Mouse (Mus musculus): Measurements from ENCODE around the gene Clec11a.
"Not testable (repeated sequence)": the region's sequence is repeated elsewhere in the genome, so short reads cannot be mapped to it uniquely, and the experiment has no call there.

Gene Clec11a

DNA sequence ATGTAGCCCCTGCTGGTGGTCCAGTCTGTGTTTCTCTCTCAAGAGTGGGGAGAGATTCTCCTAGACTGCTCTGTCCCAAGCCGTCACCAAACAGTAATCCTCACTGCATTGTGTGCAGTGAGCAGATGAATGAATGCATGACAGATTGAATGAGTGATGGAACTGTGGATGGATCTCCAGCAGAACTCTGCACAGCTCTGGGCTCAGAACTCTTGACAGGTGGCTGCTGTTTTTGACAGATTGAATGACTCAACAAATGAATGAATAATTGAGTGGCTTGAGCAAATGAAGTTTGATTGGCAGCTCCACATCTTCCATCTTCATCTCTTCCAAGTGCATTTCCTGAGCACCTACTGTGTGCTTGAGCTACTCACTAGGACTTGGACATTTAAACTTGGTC, 15.6 kb upstream of the Clec11a start:
- DNase-seq (ENCODE audit: low spot score in 2 of 2) = no peak

- peak in 1 of 2 experiments; percentile 56 for DNase-seq (ENCODE audit: low spot score in 2 of 2)
These were observed 14.2 kb upstream of the Clec11a start for GRCm38 (mm10) chr7:44320886-44321285.

- DNase-seq (ENCODE audit: low spot score in 2 of 2) = no peak
These were observed 11.2 kb upstream of the Clec11a start for GRCm38 (mm10) chr7:44317913-44318312.

GRCm38 (mm10) chr7:44312484-44312883, 5.8 kb upstream of the Clec11a start:
- no peak for DNase-seq (ENCODE audit: low spot score in 2 of 2)

- DNase-seq (ENCODE audit: low spot score in 2 of 2) = no peak
These were observed 5.1 kb upstream of the Clec11a start for GRCm38 (mm10) chr7:44311713-44312304.

DNA sequence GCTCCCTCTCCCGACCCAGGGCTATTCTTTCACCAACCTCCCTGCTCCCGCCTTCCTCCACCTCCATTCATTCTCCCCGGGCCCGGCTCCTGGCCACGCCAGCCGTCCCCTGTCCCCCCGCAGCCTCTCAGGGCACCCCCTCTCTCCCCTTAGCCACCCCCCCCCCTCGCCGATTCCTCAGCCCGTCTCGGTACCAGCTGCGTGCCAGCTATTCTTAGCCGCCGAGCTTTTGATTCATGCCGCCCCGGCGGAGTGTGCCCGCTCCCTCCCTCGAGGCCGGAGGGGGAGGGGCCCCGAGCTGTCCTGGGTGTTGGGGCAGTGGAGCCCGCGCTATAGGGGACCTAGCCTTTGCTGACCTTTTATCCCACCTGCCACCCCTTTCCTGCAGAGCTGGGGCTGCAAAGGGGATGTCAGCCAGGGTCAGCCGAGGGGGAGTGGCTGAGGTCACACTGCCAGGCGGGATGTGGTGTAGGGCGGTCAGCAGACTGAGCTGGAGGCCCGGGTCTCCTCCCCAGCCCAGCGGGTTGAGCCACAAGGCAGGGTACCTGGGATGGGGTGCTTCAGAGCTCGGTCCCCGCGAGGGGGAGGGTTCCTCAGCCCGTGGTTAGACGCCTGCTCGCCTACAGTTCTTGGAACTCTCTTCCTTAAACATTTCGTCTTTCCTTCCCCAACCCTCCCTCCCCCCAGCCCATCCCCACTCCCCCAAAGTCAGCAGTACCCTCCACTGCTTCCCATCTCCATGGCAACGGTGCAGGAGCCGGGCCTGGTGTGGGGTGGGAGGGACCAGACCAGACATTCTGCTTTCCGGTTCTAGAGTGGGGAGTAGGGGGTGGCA, 4.4 kb upstream of the Clec11a start:
- no peak for DNase-seq (ENCODE audit: low spot score in 2 of 2)

DNA sequence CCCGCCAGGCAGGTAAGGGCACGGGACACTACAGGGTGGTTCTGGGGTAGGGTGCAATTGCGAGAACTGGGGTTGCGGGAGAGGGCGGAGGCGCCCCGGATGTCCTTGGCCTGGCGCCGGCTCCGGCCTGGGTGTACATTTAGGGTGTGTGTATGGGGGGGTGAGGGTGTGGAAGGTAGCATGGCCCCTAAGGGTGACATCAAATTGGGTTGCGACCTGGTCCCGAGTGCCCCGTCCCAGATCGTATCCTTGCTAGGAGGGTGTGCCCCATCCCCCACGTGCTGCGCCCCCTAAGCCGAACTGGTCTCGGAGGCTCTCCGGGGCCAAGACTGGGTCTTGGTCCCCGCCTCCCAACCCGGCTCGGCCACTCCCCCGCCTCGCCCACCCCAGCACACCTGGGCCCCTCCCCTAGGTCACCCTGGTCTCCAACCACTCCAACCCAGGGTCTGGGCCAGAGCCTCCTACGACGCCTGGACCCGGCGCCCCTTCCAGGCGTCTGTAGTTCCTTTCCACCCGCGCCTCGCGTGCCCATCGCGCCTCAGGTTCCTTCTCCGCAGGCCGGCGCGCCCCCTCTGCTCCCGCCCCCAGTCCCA, 3.7 kb upstream of the Clec11a start:
- DNase-seq (ENCODE audit: low spot score in 2 of 2) = no peak

GRCm38 (mm10) chr7:44309475-44310284, 3.0 kb upstream of the Clec11a start, which contains the start of gene Shank1:
Gene Shank1, plus strand, starts transcription at chr7:44310253.
- DNase-seq (ENCODE audit: low spot score in 2 of 2) = no peak

DNA sequence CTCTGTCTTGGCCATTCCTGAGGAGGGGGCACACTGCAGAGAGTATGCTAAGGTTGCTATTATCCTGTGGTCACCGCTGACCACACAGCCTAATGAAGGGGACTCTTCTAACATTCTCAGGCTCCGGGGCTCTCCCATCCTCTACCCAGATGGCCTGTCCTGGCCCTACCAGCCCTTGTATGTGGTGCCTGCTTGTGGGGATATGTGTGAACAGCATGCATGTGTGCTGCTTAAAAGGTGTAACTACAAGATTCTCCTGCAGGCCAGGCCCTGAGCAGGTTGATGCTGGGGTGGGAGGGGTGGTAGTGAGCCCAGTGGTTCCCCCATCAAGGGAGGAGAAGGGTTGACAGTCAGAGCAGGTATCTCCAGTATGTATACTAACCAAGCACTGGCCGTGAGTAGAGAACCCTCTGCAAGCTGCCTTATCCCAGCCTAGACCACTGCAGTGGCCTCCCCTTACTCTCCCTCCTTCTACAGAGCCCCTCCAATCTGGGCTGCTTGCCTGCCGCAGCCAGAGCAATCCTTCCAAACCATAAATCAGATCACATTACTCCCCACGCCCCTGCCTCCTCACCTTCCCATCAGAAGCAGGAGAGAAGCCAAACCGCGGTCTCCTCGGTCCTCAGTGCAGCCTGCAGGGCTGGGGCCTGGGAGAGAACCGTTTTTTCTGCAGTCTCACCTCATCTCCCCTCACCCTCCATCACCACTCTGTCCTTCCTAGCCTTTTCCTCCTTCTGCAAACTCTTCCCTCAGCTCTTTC, 739 bp upstream of the Clec11a start:
- no peak for DNase-seq (ENCODE audit: low spot score in 2 of 2)

DNA sequence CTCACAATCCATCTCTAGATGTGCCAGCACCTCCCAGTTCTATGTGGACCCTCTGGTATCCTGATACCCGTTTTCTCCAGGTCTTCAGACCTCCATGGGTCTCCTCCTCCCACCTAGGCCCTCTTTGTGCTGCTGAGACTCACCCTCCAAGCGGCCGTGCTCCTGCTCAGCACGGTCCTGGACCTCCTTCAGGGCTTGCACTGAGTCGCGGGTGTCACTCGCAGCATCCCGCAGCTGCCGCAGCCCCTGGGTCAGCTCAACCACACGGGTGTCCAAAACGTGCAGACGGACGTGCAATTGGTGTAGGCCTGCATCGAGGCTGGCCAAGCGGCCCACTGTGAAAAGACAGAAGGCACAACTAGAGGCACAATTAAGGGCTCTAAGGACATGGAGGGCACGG, 1.0 kb downstream of the Clec11a start:
- DNase-seq (ENCODE audit: low spot score in 2 of 2) = no peak

GRCm38 (mm10) chr7:44304775-44305641, 1.7 kb downstream of the Clec11a start:
- peak; percentile 93 to 95 for DNase-seq (ENCODE audit: low spot score in 2 of 2)

DNA sequence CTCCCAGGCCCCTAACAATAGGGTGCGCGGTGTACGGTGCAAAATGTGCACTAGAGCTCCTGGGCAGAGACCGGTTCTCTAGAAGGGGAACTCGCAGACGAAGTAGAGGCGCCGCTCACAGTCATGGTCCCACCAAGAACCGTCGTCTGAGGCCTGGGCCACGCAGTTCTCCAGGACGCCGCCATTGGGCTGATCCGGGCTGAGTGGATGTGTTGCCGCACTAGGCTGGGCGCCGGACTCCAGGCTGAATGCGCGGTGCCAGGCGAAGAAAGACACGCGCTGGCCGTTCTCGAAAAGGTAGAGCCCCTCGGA, 2.3 kb downstream of the Clec11a start:
- DNase-seq (ENCODE audit: low spot score in 2 of 2) = no peak

DNA sequence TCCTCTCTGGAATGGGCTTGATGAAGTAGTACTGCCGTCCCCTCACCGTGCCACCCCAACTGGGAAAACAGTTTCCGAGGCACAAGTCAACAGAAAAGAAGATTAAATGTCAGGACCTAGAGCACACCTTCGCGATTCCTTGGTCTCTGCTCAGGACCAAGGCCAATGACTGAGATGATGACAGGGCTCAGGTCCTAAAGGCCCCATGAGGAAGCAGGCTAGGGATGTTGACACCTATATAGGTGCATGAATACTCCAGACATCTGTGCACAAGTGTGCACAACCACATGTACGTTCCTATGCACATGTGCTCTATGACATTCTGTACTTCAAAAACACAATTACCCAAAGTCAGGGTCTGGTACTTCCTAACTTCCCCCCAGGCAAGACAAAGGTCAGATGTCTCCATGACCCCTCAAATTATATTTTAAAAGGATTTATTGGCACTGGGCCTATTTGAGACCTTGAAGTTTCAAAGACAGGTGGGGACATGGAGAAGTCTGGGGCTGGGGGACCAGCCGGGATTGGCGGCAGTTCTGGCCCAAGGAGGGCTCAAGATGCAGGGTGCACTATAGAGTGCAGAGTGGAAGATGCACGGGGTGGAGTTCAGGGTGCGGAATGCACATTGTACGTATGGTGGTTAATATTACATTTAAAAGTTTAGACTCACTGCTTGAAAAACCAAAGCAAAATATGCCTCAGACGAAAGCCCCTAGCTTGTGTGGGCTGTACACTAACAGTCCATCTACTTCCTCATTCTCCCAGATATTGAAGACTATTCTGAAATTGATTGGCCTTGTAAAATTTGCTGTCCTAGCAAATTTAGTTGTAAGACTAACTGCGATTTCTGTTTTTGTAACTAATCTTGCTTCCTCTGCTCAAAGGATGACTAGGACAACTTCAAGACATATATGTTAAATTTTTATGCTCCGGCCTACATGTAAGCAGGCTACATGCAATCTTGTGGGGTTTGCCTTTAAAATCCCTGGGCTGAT, 3.1 kb downstream of the Clec11a start:
- DNase-seq (ENCODE audit: low spot score in 2 of 2) = no peak

- DNase-seq (ENCODE audit: low spot score in 2 of 2) = not testable (repeated sequence)
These were observed 9.2 kb downstream of the Clec11a start for GRCm38 (mm10) chr7:44297501-44297900.

DNA sequence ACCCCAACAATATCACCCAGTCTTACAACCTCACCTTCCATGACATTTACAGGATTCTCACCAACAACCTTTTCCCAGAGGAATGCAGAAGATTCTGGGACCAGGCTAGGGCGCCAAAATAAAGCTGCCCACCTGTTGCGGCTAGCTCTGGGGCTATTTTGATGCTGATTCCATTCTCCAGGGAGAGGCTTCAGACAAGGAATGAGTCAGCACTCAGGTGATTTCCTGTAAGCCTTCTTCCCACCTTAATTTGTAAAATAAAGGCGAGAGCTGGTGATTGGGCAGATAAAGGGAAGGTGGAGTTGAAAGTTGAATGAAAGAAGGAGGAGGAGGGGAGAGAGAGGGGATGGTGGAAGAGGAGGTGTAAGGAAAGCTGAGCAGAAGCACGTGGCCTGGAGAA, 15.3 kb downstream of the Clec11a start:
- DNase-seq (ENCODE audit: low spot score in 2 of 2) = no peak

DNA sequence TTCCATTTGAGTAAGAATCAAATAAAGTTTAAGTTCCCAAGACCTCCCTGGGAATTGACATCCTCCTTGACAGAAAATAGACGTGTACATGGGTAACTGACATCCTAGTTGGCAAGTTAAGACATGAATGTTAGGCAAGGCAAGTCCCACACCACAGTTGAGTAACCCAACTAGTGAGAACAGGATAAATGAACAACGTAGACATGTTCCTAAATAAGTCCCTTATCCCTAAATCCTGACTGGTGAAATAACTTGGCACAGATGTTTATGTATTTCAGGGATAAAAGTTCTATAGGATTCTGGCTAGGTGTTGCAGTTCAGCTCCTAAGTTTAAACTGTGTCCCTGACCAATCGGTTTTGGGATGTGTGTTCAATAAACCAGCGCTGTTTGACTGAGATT, 15.7 kb downstream of the Clec11a start:
- no peak for DNase-seq (ENCODE audit: low spot score in 2 of 2)

GRCm38 (mm10) chr7:44287760-44288159, 18.9 kb downstream of the Clec11a start:
- no peak for DNase-seq (ENCODE audit: low spot score in 2 of 2)

- no peak for DNase-seq (ENCODE audit: low spot score in 2 of 2)
These were observed 25.1 kb downstream of the Clec11a start for GRCm38 (mm10) chr7:44281586-44281985.

DNA sequence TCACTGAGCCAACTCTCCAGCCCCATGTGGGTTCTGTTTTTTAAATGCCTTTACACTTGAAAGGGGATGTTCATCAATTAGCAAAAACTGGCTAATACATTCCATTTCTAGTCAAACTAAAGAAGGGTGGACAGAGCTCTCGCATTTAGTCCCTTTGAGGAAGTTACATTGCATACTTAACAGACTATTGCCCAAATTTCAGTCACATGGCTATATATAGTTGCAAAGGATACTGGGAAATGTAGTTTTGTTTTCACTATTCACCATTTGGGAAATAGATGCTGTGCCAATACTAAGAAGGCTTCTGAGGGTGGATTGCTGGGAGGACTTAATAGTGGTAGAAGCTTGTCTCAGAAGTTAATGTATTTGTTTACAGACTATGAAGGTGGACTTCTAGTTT, 25.7 kb downstream of the Clec11a start:
- DNase-seq (ENCODE audit: low spot score in 2 of 2) = no peak

Measured in cerebellum, postnatal 4 days (tissue).